Mouse (Mus musculus) C2C12 (cell line): ENCODE data around the gene Sh3bp4. TPM values are rescaled to one million over a fixed set of nuclear protein-coding genes. Genes with fewer than 3 reads are reported as not detected.
A peak's percentile ranks its signal among the peaks of the same experiment; 100 is the strongest.

Experiments used
- H3K27me3 ChIP-seq: one replicate; pipeline ENCODE4 v1.6.1; 2011; ENCODE audit not compliant: control insufficient read depth, insufficient read depth, insufficient read length
- H3K36me3 ChIP-seq: one replicate; pipeline ENCODE4 v1.6.1; 2011; ENCODE audit not compliant: control insufficient read depth, insufficient read depth
- H3K4me3 ChIP-seq: one replicate; pipeline ENCODE4 v1.5.1; 2011; ENCODE audit warnings: mild to moderate bottlenecking, control low read depth; ENCODE audit not compliant: poor library complexity, insufficient read depth, severe bottlenecking
- H3K79me2 ChIP-seq: one replicate; pipeline ENCODE4 v1.6.1; 2011; ENCODE audit not compliant: control insufficient read depth, insufficient read depth
- H3K79me3 ChIP-seq: one replicate; pipeline ENCODE4 v1.6.1; 2011; ENCODE audit warnings: low read depth, control low read depth
- H3ac ChIP-seq: one replicate; pipeline ENCODE3; 2011; ENCODE audit warnings: low read depth; ENCODE audit not compliant: control insufficient read depth, insufficient read length
- CEBPB ChIP-seq: IDR thresholded peaks from one replicate; pipeline ENCODE4 v1.6.1; 2011; ENCODE audit warnings: low read depth, mild to moderate bottlenecking, control low read depth, moderate library complexity
- CTCF ChIP-seq: IDR thresholded peaks from one replicate; pipeline ENCODE4 v1.5.1; 2011; ENCODE audit not compliant: control insufficient read depth, insufficient read depth, insufficient read length
- FOSL1 ChIP-seq: IDR thresholded peaks from one replicate; pipeline ENCODE4 v1.8.0; 2011; ENCODE audit warnings: mild to moderate bottlenecking, low read length; ENCODE audit not compliant: poor library complexity, insufficient read depth, severe bottlenecking
- MAX ChIP-seq: IDR thresholded peaks from one replicate; pipeline ENCODE4 v1.6.1; 2011; ENCODE audit warnings: mild to moderate bottlenecking, control low read depth
- MYOD1 ChIP-seq: IDR thresholded peaks from one replicate; pipeline ENCODE4 v1.6.1; 2011; ENCODE audit warnings: low read depth; ENCODE audit not compliant: control insufficient read depth, insufficient read length
- MYOG ChIP-seq: IDR thresholded peaks from one replicate; pipeline ENCODE4 v1.6.1; 2011; ENCODE audit not compliant: control insufficient read depth, insufficient read length; ENCODE audit errors: extremely low read depth
- USF1 ChIP-seq: IDR thresholded peaks from one replicate; pipeline ENCODE4 v1.6.1; 2011; ENCODE audit warnings: low read depth, mild to moderate bottlenecking, control low read depth, moderate library complexity
- polyA plus RNA-seq: library from polyadenylated mRNA; unstranded; fragments of >200 nt; fragmentation: generic; extraction: Trizol; gene quantifications from one replicate; pipeline ENCODE4 v1.2.1, GENCODE M21; 2012; ENCODE audit warnings: missing spikeins

The Sh3bp4 gene
- polyA plus RNA-seq, 1 experiment = 24.0 TPM

- Histone ChIP-seq H3K27me3 (no peaks in the 10 kb centered on the region), H3K4me3 (no peak overlapping the region), H3K79me2 (peaks cover 100% of the 10 kb centered on the region), H3ac (no peak overlapping the region), H3K79me3 (peaks cover 91% of the 10 kb centered on the region), H3K36me3 (peaks cover 14% of the 10 kb centered on the region)
- TF ChIP-seq MYOG = no peak
- peak; percentile 91 for TF ChIP-seq CEBPB
- no peak for TF ChIP-seq USF1
- TF ChIP-seq FOSL1 = no peak
- no peak for TF ChIP-seq MAX
- TF ChIP-seq MYOD1 = no peak
- no peak for TF ChIP-seq CTCF
These were observed 8.5 kb downstream of the Sh3bp4 start for GRCm38 (mm10) chr1:89078730-89079129.

GRCm38 (mm10) chr1:89079239-89079638 is 9.0 kb downstream of the Sh3bp4 start:
- H3K79me2 ChIP-seq = peaks cover 100% of the 10 kb centered on the region
- TF ChIP-seq CTCF = no peak
- no peak for TF ChIP-seq MAX
- TF ChIP-seq MYOD1 = no peak
- no peak for TF ChIP-seq MYOG
- TF ChIP-seq CEBPB = no peak
- TF ChIP-seq FOSL1 = no peak
- no peak for TF ChIP-seq USF1
- H3K36me3 ChIP-seq = peaks cover 16% of the 10 kb centered on the region
- H3ac ChIP-seq = no peak overlapping the region
- H3K79me3 ChIP-seq = peaks cover 91% of the 10 kb centered on the region
- H3K27me3 ChIP-seq = no peaks in the 10 kb centered on the region
- H3K4me3 ChIP-seq = no peak overlapping the region

- Histone ChIP-seq H3K27me3 (no peaks in the 10 kb centered on the region), H3K36me3 (peaks cover 16% of the 10 kb centered on the region), H3K4me3 (no peak overlapping the region), H3ac (no peak overlapping the region), H3K79me3 (peaks cover 91% of the 10 kb centered on the region), H3K79me2 (peaks cover 100% of the 10 kb centered on the region)
- TF ChIP-seq USF1 (no peak), FOSL1 (no peak), MYOG (no peak), CTCF (no peak), MAX (no peak), CEBPB (no peak), MYOD1 (no peak)
These were observed 10.2 kb downstream of the Sh3bp4 start for GRCm38 (mm10) chr1:89080371-89080770.

- Histone ChIP-seq H3K79me3 (peaks cover 91% of the 10 kb centered on the region), H3K36me3 (peaks cover 16% of the 10 kb centered on the region), H3K27me3 (no peaks in the 10 kb centered on the region), H3ac (no peak overlapping the region), H3K4me3 (no peak overlapping the region), H3K79me2 (peaks cover 100% of the 10 kb centered on the region)
- TF ChIP-seq CTCF = no peak
- no peak for TF ChIP-seq CEBPB
- peak; percentile 56 for TF ChIP-seq MYOD1
- peak; percentile 21 for TF ChIP-seq MAX
- TF ChIP-seq FOSL1 = peak; percentile 40
These were observed 10.6 kb downstream of the Sh3bp4 start for GRCm38 (mm10) chr1:89080795-89081194.

GRCm38 (mm10) chr1:89081371-89081770 is 11.2 kb downstream of the Sh3bp4 start:
- peaks cover 89% of the 10 kb centered on the region for H3K79me3 ChIP-seq
- no peak overlapping the region for H3ac ChIP-seq
- TF ChIP-seq CTCF (no peak), MYOD1 (no peak), USF1 (no peak), MAX (no peak), FOSL1 (no peak), CEBPB (no peak), MYOG (no peak)
- peaks cover 16% of the 10 kb centered on the region for H3K36me3 ChIP-seq
- no peaks in the 10 kb centered on the region for H3K27me3 ChIP-seq
- H3K79me2 ChIP-seq = peaks cover 100% of the 10 kb centered on the region
- no peak overlapping the region for H3K4me3 ChIP-seq

- Histone ChIP-seq H3K36me3 (peaks cover 16% of the 10 kb centered on the region), H3ac (no peak overlapping the region), H3K27me3 (no peaks in the 10 kb centered on the region), H3K79me2 (peaks cover 100% of the 10 kb centered on the region), H3K4me3 (no peak overlapping the region), H3K79me3 (peaks cover 90% of the 10 kb centered on the region)
- TF ChIP-seq MYOG (no peak), CTCF (no peak), USF1 (no peak), FOSL1 (no peak), MYOD1 (no peak), CEBPB (no peak), MAX (no peak)
These were observed 12.1 kb downstream of the Sh3bp4 start for GRCm38 (mm10) chr1:89082171-89082882.
